Mouse (Mus musculus) neural tube, embryonic 10.5 days (tissue): ENCODE results near the gene Map3k5.
A peak's percentile ranks its signal among the peaks of the same experiment; 100 is the strongest.

Source experiments
- DNase-seq: peaks from one replicate; pipeline ENCODE4 v3.0.0-alpha.2; 2017; ENCODE audit warnings: low spot score; ENCODE audit errors: extremely low spot score

The Map3k5 gene

GRCm38 (mm10) chr10:19935295-19935623 lies 987 bp downstream of the Map3k5 start:
- peak; percentile 44 for DNase-seq

DNA sequence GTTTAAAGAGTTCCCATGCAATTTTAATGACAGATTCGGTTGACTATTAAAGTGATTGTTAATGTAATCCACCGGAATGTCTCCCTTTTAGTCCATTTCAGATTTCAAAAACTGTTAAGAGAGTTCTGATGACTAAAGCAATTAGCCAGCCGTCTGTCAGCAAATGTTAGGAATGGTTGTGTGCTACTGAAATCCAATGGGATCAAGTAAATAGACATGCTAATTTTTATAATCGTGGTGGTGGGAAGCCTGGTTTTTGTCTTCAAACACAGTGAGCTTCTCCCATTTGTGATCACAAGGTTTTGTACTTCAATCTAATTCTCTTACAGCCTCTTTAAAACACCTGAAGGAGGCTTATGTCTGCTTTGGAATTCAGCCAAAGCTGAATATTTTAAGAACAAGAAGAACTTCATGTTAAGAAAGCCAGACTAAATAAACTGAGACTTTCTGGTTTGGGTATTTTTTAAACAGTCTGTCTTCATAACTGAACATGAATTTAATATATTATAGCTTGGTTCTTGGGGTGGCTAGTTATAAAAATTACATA lies 1.6 kb downstream of the Map3k5 start:
- no peak for DNase-seq

GRCm38 (mm10) chr10:19936961-19937708 lies 2.9 kb downstream of the Map3k5 start:
- DNase-seq = no peak

DNA sequence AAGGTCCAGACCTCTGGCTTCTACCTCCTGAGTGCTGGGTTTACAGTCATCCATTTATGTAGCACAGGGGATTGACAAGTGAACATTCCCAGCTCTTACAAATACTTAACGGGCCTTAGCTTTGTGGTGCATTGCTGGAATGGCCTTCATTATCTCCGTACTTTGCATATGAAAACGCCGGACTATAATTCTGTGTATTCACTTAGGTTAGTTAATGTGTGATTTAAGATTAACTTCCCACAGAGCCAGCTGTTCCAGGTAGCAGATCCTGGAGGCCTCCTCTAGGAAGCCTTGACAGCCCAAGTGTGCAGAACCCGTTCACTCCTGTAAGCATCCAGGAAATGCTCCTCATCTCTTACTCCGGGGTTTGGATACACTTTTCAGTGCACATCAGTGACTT lies 4.5 kb downstream of the Map3k5 start:
- DNase-seq = no peak

GRCm38 (mm10) chr10:19939282-19939705 lies 5.0 kb downstream of the Map3k5 start:
- no peak for DNase-seq

- DNase-seq = no peak
Measured at GRCm38 (mm10) chr10:19940127-19940526, 5.9 kb downstream of the Map3k5 start.

GRCm38 (mm10) chr10:19940626-19941025 lies 6.4 kb downstream of the Map3k5 start:
- no peak for DNase-seq

DNA sequence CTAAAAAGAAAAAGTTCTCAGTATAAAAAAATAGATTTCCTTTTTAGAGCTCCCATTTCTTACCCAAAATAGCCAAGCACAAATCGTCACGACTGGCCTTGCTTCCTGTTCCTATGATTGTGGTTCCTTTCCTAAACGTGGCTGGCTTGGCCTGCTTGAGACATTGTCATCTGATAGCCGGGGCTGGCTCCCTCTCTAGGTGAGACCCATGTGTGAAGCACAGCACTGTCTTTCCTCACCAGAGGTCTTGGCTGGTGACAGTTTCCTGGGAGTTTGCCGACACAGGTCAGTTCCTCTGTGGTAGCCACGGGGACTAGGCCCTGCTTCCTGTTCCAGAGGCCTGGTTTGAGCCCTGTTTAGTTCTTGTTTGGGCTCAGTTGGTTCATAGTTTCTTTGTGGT lies 6.8 kb downstream of the Map3k5 start:
- DNase-seq = no peak

DNA sequence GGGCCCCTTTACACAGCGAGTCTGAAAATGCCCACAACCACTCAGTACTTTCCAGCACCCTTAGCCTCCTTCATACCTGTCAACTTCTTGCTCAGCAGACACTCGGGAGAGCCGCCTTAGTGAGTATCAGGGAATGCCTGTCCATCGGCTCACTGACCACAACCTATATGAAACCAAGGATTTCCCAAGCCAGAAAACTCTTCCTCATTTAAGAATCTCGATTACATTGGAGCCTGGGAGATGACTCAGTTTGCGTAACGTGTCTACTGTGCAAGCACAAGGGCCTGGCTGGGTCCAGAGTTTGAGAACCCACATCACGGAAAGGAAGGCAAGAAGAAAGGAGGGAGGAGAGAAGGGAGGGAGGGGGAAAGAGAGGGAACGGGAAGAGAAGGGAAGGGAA lies 7.6 kb downstream of the Map3k5 start:
- DNase-seq = no peak

GRCm38 (mm10) chr10:19942621-19943020 lies 8.3 kb downstream of the Map3k5 start:
- no peak for DNase-seq

- DNase-seq = no peak
Measured at GRCm38 (mm10) chr10:19945651-19946050, 11.4 kb downstream of the Map3k5 start.

- DNase-seq = no peak
Measured at GRCm38 (mm10) chr10:19946644-19947043, 12.4 kb downstream of the Map3k5 start.

GRCm38 (mm10) chr10:19947441-19947840 lies 13.2 kb downstream of the Map3k5 start:
- no peak for DNase-seq

- no peak for DNase-seq
Measured at GRCm38 (mm10) chr10:19947901-19948300, 13.6 kb downstream of the Map3k5 start.

- DNase-seq = no peak
Measured at GRCm38 (mm10) chr10:19948381-19948780, 14.1 kb downstream of the Map3k5 start.

GRCm38 (mm10) chr10:19949106-19949505 lies 14.8 kb downstream of the Map3k5 start:
- DNase-seq = no peak

GRCm38 (mm10) chr10:19953032-19953761 lies 18.9 kb downstream of the Map3k5 start:
- DNase-seq = no peak

DNA sequence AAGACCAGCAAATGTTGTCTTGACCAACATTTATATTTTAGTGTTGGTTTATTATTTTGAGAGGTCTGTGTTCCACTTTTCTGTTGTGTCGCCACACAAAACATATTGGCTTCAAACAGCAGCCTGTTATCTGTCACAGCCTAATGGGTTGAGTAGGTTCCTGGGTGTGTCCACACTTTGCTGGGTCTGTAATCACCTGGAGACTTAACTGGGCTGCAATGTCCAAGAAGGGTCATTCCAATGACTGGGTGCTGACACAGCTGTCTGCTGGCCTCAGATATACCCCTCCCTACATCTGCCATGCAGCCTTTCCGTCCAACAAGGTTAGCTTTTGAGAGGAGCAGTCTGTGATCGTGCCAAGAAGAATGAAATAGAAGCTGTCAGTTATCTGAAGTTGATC lies 20.3 kb downstream of the Map3k5 start:
- DNase-seq = no peak

- no peak for DNase-seq
Measured at GRCm38 (mm10) chr10:19955817-19956216, 21.5 kb downstream of the Map3k5 start.

DNA sequence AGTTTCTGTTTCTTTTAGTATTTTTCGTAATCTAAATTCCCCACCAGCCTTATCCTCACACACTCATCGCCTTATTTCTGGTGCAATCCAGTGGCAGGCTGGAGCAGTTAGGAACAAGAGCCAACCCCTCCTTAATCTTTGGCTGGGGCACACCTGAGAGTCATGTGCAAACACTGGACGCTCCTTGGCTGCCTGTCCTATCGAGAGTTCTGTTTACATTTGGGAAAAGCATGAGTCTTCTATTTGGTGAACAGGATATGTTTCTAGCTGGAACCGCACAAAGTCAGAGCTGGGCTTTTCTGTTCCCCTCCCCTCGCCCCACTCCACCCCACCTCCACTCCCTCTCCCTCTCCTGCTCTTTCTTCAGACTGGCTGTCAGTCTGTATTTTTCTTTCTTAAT lies 22.5 kb downstream of the Map3k5 start:
- no peak for DNase-seq

DNA sequence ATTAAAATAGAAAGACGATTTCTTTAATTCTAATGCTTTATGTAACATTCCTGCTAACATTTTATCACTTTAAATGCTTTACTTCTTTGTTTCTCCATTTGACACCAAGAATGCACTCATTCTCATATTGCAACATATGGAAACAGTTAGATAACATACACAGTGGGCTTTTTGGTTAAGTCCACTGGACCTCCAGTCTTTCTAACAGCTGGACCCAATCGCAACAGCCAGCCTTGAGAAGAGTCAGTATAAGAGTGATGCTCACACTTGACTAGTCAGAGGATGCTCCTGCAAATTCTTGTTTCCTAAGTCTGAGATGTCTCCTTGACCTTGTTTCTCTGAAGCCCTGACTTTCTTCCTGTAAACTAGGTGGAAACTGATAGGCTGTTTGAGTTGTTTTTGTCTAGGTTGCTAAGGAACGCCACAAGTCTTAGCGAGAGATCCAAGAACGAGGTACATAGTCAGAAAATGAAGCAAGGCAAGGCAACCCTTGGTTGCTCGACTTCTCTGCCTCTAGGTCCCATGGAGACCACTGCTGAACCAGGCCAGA lies 26.6 kb downstream of the Map3k5 start:
- no peak for DNase-seq

DNA sequence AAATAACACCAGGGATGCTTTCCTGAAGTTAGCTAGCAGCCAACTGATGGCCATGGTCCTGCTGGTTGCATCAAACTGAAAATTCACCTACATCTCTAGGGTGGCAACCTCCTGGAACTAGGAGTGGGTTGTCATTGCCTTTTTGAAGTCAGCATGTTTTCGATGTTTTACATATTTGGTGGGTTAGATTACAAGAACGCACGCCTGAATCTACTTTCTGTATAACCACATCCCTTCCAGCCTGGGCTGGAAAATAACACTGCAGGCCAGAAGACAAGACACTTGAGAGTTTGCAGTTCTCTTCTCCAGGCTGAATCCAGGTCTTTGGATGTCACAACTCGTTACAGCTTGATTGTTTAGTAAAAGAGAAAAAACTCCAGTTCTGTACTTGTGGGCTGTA lies 28.5 kb downstream of the Map3k5 start:
- no peak for DNase-seq
